12 mouse cellular contexts compared by ENCODE assay signal in the genomic region with DNA sequence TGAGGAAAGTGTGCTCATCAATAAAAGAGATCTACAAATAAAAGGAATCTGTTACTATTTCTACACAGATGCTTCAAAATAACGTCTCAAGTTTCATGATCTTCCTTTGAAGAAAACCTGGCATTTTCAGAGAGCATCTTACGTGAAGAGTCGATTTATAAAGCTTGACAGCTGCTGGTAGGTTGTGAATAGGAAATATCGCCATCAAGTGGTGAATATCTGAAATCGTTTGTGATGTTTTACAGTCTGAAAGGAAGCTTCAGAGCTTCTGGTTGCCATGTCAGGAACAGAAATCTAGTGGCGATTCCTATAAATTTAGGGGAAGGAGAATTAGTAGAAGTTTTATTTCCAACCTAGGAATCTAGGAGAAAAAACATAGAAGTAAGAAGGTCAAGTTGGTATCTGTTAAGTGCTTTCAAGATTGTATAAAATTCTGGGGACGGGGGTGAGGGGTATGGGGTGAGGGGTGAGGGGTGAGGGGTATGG. TPM values are rescaled to one million over a fixed set of nuclear protein-coding genes. Genes with fewer than 3 reads are reported as not detected.
A peak's percentile ranks its signal among the peaks of the same experiment; 100 is the strongest.
DNase-seq lines count a peak whose midpoint lies in the region; ATAC-seq and TF ChIP-seq lines count a peak whose summit lies in the region.
"Had no signal": no experiment of that assay in that cellular context is flagged by ENCODE, and none has a peak within 500 bp of the region (broad histone marks: within the 10 kb centered on the region; RNA-seq: fewer than 3 reads in every experiment).

TSS of gene Fam81b (minus strand) at position 436 of the 486 bp plus-strand sequence.

- no peak within 1 kb of the TSS for H3K4me3 ChIP-seq in forebrain, embryonic 16.5 days (replicated peaks; ENCODE audit: low read length)
- H3K4me3 ChIP-seq in forebrain, embryonic 13.5 days: no peak within 1 kb of the TSS
- no peak within 1 kb of the TSS for H3K4me3 ChIP-seq in lung, embryonic 14.5 days (ENCODE audit: low read depth, low read length)
- H3K4me3 ChIP-seq: hindbrain, embryonic 15.5 days; liver, embryonic 13.5 days had no signal

- ATAC-seq in forebrain, embryonic 16.5 days: no peak
- ATAC-seq in forebrain, embryonic 13.5 days: no peak
- ATAC-seq in lung, embryonic 14.5 days (ENCODE audit: insufficient read depth): no peak
- ATAC-seq: activated CD4-positive, CD25-positive, alpha-beta regulatory T cell, adult 4 months had no signal

- H3K9ac ChIP-seq in forebrain, embryonic 16.5 days (replicated peaks; ENCODE audit: low read depth, low read length): no peak within 1 kb of the TSS
- H3K9ac ChIP-seq in forebrain, embryonic 13.5 days: no peak within 1 kb of the TSS
- no peak within 1 kb of the TSS for H3K9ac ChIP-seq in lung, embryonic 14.5 days
- H3K9ac ChIP-seq: hindbrain, embryonic 15.5 days; liver, embryonic 13.5 days had no signal

- no peaks in the 10 kb centered on the region for H3K4me1 ChIP-seq in forebrain, embryonic 16.5 days (replicated peaks; ENCODE audit: control insufficient read depth, insufficient read depth, low read length)
- H3K4me1 ChIP-seq in forebrain, embryonic 13.5 days: no peaks in the 10 kb centered on the region
- no peaks in the 10 kb centered on the region for H3K4me1 ChIP-seq in lung, embryonic 14.5 days (ENCODE audit: insufficient read depth)
- H3K4me1 ChIP-seq: hindbrain, embryonic 15.5 days; liver, embryonic 13.5 days had no signal

- WGBS in forebrain, embryonic 16.5 days: 37% methylated on average over 7 of the region's 7 CpGs
- WGBS in forebrain, embryonic 13.5 days: 46% methylated on average over 7 of the region's 7 CpGs
- 28% methylated on average over 7 of the region's 7 CpGs for WGBS in lung, embryonic 14.5 days

- DNase-seq in lung, embryonic 14.5 days: peak; percentile 16
- no peak for DNase-seq in lung, postnatal 25 days (ENCODE audit: low spot score)
- peak; percentile 60 for DNase-seq in R1 (ENCODE audit: low read depth, low spot score)
- peak; percentile 12 for DNase-seq in mesoderm, embryonic 11.5 days (ENCODE audit: low read depth, low spot score)
- DNase-seq in spleen, adult 18-20 months: no peak
- DNase-seq in heart, adult 11 months: no peak
- DNase-seq: liver, embryonic 13.5 days; thymus, postnatal 4 days had no signal

- H3K4me2 ChIP-seq in forebrain, embryonic 16.5 days (ENCODE audit: low read length): no peak within 1 kb of the TSS
- no peak within 1 kb of the TSS for H3K4me2 ChIP-seq in forebrain, embryonic 13.5 days
- no peak within 1 kb of the TSS for H3K4me2 ChIP-seq in lung, embryonic 14.5 days
- H3K4me2 ChIP-seq: hindbrain, embryonic 15.5 days; liver, embryonic 13.5 days had no signal

- H3K27me3 ChIP-seq in forebrain, embryonic 16.5 days (replicated peaks; ENCODE audit: control insufficient read depth, insufficient read depth, low read length): no peaks in the 10 kb centered on the region
- H3K27me3 ChIP-seq in forebrain, embryonic 13.5 days: no peaks in the 10 kb centered on the region
- H3K27me3 ChIP-seq in lung, embryonic 14.5 days (ENCODE audit: insufficient read depth, low read length): no peaks in the 10 kb centered on the region
- H3K27me3 ChIP-seq: hindbrain, embryonic 15.5 days; liver, embryonic 13.5 days had no signal

- no peaks in the 10 kb centered on the region for H3K36me3 ChIP-seq in forebrain, embryonic 16.5 days (ENCODE audit: control insufficient read depth, insufficient read depth)
- no peaks in the 10 kb centered on the region for H3K36me3 ChIP-seq in forebrain, embryonic 13.5 days (ENCODE audit: poor library complexity, severe bottlenecking)
- no peaks in the 10 kb centered on the region for H3K36me3 ChIP-seq in lung, embryonic 14.5 days (ENCODE audit: insufficient read depth)
- H3K36me3 ChIP-seq: hindbrain, embryonic 15.5 days; liver, embryonic 13.5 days had no signal

- H3K27ac ChIP-seq in forebrain, embryonic 16.5 days (ENCODE audit: low read length): 0 out of 2 replicates have a peak within 1 kb of the TSS, but pooled peaks have one; percentile 0
- no peak within 1 kb of the TSS for H3K27ac ChIP-seq in forebrain, embryonic 13.5 days
- no peak within 1 kb of the TSS for H3K27ac ChIP-seq in lung, embryonic 14.5 days (ENCODE audit: low read depth)
- H3K27ac ChIP-seq: hindbrain, embryonic 15.5 days; liver, embryonic 13.5 days had no signal

- peak; percentile 20; the same call in 1 of the 2 replicates for TF ChIP-seq CTCF in lung, embryonic 14.5 days (IDR thresholded peaks at IDR 0.05; ENCODE audit: low read depth)

- no peaks in the 10 kb centered on the region for H3K9me3 ChIP-seq in forebrain, embryonic 16.5 days (ENCODE audit: control insufficient read depth, low read length)
- no peaks in the 10 kb centered on the region for H3K9me3 ChIP-seq in forebrain, embryonic 13.5 days (replicated peaks)
- H3K9me3 ChIP-seq in lung, embryonic 14.5 days (ENCODE audit: low read depth, low read length): no peaks in the 10 kb centered on the region
- H3K9me3 ChIP-seq: hindbrain, embryonic 15.5 days; liver, embryonic 13.5 days had no signal

RNA-seq across cellular contexts. Expression of gene Fam81b, which starts in this region (rescaled TPM):
- 0.36 and 0.44 TPM in 2 replicates for polyA plus RNA-seq in forebrain, embryonic 16.5 days (2015; fragmentation: Nextera tagmentation; extraction: Ambion mirVana)
- polyA plus RNA-seq in forebrain, embryonic 13.5 days (2015; fragmentation: Nextera tagmentation; extraction: Ambion mirVana): 0.85 and 1.4 TPM in 2 replicates
- polyA plus RNA-seq in lung, embryonic 14.5 days (2014; fragmentation: Nextera tagmentation; extraction: Ambion mirVana): not detected in 2 replicates
- polyA plus RNA-seq: activated CD4-positive, CD25-positive, alpha-beta regulatory T cell, adult 4 months; liver, embryonic 13.5 days had no signal

Comparison
In these comparisons a context has a peak if more than half of its experiments do, and no peak if none do; other contexts are left out.
1. Peak in DNase-seq in lung, embryonic 14.5 days; RNA of the gene not detected or under 1 TPM.
2. DNase-seq: peak in R1 (single experiment) and mesoderm, embryonic 11.5 days (single experiment); none in lung, postnatal 25 days (single experiment), spleen, adult 18-20 months (0 of 2) and heart, adult 11 months (single experiment).